Mouse (Mus musculus): Measurements from ENCODE around the gene Ccnb2. TPM values are rescaled to one million over a fixed set of nuclear protein-coding genes. Genes with fewer than 3 reads are reported as not detected.
"Not testable (repeated sequence)": the region's sequence is repeated elsewhere in the genome, so short reads cannot be mapped to it uniquely, and the experiment has no call there.

Ccnb2 gene
- 1 to 10 TPM in 1 of 4 experiments, under 1 TPM in 3; 0.41 to 1.0 (median 0.53) TPM for total RNA-seq (2022)

DNA sequence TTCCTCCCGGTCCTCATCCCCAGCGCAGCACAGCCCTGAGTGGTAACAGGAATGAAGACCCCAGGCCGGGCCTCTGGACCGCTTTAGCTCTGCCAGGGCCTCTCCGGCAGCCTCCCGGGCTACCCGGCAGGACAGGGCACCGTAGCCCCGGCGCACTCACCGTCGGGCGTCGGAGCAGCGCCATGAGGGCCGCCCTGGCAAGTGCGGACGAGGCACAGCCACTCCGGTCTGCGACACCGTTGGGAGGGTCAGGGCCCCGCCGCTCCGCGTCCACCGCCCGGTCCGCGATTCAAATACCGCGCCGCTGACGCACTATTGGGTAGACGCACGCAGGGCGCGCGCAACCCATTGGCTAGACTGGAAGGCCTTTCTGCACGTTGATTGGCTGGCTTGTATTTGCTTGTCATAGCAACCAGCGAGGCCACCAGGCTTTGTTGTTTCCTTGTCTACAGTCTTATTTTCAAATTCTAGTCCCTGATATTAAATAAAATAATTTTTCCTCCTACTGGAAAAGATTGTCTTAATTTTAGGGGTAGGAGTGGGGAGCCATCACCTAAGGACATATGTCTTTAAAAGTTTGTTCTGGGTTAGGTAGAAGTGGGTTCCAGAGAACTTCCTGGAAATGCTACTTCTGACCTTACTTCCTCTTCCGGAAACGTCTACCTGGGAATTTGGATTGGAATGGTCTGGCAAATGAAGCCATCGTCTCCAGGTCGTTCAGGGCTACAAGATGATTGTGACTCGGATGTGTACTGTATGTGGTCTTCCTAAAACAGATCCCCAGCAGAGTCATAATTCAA, at the start of gene Ccnb2:
Gene Ccnb2, minus strand, starts transcription at position 291 of the 800 bp plus-strand sequence.
- DNase-seq (ENCODE audit: low spot score): peak; percentile 84

DNA sequence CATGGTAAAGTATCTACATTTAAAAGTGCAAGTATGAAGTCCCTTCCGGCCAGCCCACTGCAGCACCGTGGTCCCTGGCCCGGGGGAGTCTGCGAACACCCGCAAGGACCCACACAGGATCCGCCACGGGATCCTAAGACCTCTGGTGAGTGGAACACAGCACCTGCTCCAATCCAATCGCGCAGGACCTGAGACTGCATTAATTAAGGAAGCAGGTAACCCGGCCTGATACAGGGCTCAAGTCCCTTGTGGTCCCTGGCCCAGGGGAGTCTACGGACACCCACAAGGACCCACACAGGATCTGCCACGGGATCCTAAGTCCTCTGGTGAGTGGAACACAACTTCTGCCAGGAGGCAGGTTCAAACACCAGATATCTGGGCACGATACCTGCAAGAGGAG, 41.7 kb upstream of the Ccnb2 start:
- DNase-seq (ENCODE audit: low spot score): not testable (repeated sequence)

DNA sequence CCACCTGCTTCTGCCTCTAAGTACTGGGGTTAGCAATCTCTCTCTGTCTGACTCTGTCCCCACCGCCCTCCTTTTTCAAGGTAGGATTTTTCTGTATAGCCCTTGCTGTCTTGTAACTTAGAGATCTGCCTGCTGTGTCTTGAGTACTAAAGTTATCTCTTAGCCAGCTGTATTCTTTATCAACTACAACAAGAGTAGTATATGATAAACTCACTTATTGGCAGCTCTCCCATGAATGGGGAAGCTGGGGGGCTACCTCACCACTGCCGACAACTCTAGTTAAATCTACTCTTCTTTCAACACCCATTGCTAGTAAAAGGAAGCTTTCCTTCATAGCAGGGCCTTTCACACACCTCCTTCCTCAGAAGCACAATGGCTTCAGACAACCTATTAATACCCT, 31.0 kb upstream of the Ccnb2 start:
- no peak for DNase-seq (ENCODE audit: low spot score)

GRCm38 (mm10) chr9:70449072-70449471, 27.7 kb upstream of the Ccnb2 start:
- no peak for DNase-seq (ENCODE audit: low spot score)

- DNase-seq (ENCODE audit: low spot score): peak; percentile 39
These were observed 18.6 kb upstream of the Ccnb2 start for GRCm38 (mm10) chr9:70439959-70440358.

DNA sequence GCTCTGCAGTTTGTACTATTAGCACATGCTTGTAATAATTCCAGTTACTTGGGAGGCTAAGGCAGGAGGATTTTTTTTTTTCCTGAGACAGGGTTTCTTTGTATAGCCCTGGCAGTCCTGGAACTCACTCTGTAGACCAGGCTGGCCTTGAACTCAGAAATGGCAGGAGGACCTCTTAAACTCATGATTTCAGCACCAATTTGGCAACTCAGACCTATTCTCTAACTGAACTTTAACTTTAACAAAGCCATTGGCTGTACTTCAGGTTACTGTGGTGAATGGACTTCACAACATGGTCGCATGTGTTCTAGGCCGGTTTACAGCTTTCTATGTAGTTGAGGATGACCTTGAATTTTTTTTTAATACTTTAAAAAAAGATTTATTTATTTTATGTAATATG, 1.3 kb upstream of the Ccnb2 start:
- DNase-seq (ENCODE audit: low spot score): no peak

DNA sequence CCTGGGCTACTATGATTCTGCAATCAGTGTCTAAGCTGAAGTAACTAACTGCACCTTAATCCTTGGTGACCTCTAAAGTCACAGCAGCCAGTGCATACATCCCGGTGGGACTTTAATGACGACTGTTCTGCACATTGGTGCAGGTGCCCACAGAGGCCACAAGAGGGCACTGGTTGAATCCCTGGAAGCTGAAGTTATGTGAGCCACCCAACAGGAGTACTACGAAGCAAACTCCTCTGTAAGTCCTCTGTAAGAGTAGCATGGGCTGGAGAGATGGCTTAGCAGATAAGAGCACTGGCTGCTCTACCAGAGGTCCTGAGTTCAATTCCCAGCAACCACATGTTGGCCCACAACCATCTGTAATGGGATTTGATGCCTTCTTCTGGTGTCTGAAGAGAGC, 4.9 kb downstream of the Ccnb2 start:
- no peak for DNase-seq (ENCODE audit: low spot score)

DNA sequence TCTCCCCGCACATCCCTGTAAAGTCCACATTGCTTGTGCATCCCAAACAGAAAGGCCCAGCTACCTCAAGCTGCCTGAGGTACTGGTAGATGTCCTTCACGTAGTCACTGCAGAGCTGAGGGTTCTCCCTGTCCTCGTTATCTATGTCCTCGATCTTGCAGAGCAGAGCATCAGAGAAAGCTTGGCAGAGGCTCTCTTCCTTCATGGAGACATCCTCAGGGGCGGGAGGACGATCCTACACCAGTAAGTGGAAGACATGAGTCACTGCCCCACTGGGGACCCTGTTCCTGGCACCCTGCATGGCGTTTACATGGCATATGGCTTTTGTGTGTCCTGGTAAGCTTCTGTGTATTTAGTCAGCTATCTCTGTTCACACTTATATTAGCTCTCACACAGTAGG, 8.3 kb downstream of the Ccnb2 start:
- DNase-seq (ENCODE audit: low spot score): no peak

GRCm38 (mm10) chr9:70410668-70411067, 10.7 kb downstream of the Ccnb2 start:
- no peak for DNase-seq (ENCODE audit: low spot score)

- no peak for DNase-seq (ENCODE audit: low spot score)
These were observed 11.6 kb downstream of the Ccnb2 start for GRCm38 (mm10) chr9:70409743-70410142.

GRCm38 (mm10) chr9:70408791-70409190, 12.6 kb downstream of the Ccnb2 start:
- no peak for DNase-seq (ENCODE audit: low spot score)

DNA sequence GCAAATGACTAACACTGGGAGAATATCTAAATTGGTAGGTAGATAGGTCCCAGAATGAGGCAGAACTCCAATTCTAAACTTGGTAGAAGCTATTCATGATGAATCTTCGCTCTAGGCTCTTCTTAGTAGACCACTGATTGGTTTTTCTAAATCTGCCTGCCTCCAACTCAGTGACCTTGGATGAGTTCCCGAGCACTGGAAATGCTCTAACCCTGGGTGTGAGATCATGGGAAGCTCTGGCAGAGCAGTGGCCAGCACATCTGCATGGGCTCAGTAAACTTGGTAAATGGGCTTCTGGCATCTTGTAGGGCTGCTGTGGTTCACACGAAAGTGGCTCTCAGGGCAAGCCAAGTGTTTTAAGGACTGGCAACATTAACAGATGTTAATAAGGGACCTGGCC, 14.8 kb downstream of the Ccnb2 start:
- DNase-seq (ENCODE audit: low spot score): no peak

GRCm38 (mm10) chr9:70401937-70402539, 19.3 kb downstream of the Ccnb2 start:
- DNase-seq (ENCODE audit: low spot score): no peak

GRCm38 (mm10) chr9:70396083-70396482, 25.3 kb downstream of the Ccnb2 start:
- DNase-seq (ENCODE audit: low spot score): no peak

DNA sequence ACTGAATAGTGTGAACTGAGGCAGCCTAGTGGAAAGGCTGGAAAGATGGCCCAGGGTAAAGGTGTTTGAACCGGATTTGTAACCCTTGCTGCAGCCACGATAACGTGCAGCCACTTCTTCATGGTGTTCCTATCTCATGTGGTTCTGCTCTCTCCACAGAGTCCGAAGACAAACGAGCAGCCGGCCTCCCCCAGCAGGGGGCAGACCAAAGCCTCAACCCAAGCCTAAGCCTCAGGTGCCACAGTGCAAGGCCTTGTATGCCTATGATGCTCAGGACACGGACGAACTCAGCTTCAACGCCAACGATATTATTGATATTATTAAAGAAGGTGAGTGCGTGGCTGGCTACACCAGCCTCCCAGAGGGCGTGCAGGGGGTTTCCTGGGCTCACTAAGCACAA, 25.7 kb downstream of the Ccnb2 start:
- no peak for DNase-seq (ENCODE audit: low spot score)

DNA sequence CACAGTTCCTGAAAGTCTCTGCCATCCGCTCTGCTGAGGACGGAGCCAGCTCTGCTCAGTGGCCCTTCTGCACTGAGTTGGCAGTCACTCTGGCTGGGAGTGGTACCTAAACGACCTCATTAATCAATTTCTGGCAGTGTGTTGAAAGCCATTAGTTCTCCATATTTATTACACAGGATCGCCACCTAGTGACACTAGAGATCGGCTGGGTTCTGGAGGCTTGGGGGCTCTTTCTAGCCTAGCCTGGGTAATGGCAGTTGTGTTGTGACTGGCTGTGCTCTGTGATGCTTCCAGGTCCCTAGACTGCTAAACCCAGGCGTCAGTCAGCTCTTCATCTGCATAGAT, 28.8 kb downstream of the Ccnb2 start:
- DNase-seq (ENCODE audit: low spot score): peak; percentile 23

DNA sequence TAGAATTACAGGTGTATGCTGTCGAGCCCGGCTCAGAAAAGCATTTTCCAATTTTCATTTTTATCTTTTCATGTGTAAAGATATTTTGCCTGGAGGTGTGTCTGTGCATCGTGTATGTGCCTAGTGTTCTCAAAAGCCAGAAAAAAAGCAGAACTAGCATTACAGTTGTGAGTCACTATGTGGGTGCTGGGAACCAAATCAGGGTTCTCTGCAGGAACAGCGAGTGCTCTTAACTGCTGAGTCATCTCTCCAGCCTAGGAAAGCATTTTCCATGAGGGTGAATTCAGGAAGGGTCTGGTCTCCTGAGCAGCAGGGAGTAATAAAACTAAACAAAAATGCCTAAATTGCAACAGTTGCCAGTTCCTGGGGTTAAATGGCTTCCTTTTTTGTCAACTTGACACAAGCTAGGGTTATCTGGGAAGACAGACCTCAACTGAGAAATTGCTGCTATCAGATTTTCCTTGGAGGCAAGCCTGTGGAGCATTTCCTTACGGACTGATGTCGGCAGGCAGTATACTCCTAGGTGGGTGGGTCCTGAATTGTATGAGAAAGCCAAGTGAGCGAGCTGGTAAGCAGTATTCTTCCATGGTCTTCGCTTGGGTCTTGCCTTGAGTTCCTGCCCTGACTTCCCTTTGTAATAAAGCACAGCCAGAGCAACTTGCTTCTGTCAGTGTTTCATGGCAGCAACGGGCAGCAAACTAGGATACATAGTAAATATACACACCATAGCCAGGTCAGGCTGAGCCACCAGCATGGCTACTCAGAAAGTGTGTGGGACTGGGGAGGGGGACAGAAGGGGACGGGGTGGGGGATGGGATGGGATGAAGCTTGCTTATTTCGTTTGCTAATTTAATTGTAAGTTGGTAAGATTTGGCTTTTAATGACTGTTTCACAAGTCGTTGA, 29.4 kb downstream of the Ccnb2 start:
- no peak for DNase-seq (ENCODE audit: low spot score)

GRCm38 (mm10) chr9:70391042-70391441, 30.3 kb downstream of the Ccnb2 start:
- DNase-seq (ENCODE audit: low spot score): no peak

DNA sequence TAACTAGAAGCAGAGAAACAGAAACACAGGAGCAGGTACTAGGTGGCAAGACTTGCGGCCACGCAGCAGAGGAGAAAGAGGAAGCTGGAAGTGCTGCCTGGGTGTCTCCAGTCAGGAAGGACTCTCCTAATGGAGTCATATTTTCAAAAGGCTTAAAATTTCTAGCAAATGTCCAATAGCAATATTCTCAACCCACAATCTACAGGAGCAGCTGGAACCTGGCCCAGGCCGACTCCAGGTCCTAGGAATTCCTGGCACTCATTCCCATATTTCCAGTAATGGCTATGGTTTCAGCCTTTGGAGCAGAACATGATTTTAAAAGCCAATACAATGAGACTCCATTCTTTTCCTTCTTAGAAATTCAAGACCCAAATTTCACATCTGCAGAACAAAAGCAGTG, 31.8 kb downstream of the Ccnb2 start:
- no peak for DNase-seq (ENCODE audit: low spot score)

GRCm38 (mm10) chr9:70387410-70388119, 33.8 kb downstream of the Ccnb2 start:
- no peak for DNase-seq (ENCODE audit: low spot score)

- DNase-seq (ENCODE audit: low spot score): no peak
These were observed 36.2 kb downstream of the Ccnb2 start for GRCm38 (mm10) chr9:70384958-70385728.
